Mouse (Mus musculus) adrenal gland, adult 8-10 months (tissue): Measurements from ENCODE around the gene Nat8. TPM values are rescaled to one million over a fixed set of nuclear protein-coding genes. Genes with fewer than 3 reads are reported as not detected.
A peak's percentile ranks its signal among the peaks of the same experiment; 100 is the strongest.
"Not testable (repeated sequence)": the region's sequence is repeated elsewhere in the genome, so short reads cannot be mapped to it uniquely, and the experiment has no call there.

ENCODE experiments used
- DNase-seq: peaks from one replicate; pipeline ENCODE4 v3.0.0; 2022
- total RNA-seq, 4 experiments: library from RNA; stranded (reverse); gene quantifications; 2 replicates each; pipeline ENCODE4 v1.2.4; 2022

Gene Nat8
- 10 to 100 TPM in 3 of 4 experiments, 1 to 10 TPM in 1; 9.3 to 39.6 (median 18.5) TPM for total RNA-seq

DNA sequence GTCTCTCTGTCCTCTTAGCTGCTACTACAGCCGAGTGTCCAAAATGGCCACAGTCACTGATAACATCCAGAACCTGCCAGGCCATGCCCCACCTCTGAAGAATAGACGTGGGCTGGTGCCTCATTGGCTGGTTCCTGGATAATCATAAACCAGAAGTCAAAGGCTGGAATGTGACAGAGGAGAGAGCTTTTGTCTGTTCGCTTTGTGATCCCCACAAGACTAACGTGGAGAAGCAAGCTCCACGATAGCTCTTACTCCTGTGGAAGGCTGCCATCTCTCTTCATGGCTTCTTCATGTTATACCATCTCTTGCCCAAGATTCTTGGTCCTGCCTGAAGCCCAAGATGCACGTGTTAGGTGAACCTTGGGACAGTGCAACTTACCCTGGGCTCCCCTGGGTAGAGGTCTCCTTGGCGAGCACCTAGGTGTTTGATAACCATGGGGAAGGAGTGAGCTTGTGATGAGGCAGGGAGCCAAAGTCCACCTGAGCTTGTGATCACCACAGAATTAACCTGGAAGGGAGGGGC is at the start of gene Nat8:
Gene Nat8, minus strand, starts transcription at position 287 of the 526 bp plus-strand sequence.
- no peak for DNase-seq

DNA sequence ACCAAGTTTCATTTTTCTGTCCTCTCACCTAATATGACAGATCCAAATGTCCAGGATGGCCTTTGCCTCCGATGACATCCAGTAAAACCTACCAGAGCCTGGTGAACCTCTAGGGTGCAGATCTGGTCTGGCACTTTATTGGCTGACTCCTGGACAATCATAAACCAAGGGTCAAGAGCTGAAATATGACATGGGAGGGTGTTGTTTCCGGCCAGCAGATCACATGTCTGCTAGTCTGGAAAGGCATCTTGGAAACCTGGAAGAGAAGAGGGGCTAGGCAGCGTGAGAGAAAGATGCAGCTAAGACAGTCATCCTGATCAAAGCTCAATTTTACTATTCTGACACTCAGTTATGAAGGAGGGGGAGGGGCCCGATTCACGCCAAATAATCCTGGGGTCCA is 37.1 kb upstream of the Nat8 start, which contains the start of gene Nat8f2:
Gene Nat8f2, minus strand, starts transcription at position 153 of the 400 bp plus-strand sequence.
- not testable (repeated sequence) for DNase-seq

DNA sequence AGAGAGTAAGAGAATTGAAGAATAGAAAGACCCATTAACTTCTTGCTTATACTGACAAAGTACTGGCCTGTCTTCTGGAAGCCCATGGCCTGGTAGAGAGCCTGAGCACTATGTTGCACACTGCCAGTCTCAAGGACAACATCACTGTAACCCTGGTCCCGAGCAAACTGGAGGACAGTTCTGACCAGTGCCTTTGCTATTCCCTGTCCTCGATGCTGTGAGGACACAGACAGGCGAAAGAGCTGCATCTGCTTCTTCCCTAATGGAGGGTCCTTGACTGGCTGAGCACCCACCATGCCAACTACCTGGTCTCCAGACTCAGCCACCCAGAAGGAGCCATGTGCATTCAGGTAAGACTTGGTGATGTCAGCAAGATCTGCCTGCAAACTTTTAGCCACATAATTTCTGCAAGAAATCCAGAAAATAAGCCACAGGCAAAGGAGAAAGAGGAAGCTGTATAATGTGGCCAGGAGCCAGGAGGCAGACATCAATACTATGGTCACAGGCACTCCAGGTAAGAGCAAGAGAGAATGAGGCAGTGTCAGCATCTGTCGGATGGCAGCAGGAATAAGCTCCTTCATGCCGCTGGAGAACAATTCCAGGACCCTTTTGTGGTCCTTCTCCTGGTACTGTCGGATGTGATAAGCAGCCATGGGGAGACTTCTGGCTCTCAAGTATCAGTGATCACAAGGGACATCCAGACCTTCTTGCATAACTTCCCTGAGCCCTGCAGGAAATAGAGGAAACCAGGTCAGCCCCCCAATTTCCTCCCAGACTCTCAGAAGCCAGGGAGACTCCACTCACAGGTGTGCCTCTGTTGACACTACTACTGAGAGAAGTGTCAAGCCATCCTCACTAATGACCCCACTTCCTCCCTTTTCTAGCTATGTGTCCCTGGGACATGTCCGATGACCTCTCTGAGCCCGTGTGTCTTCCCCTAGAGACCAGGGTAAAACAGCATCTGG is 36.1 kb upstream of the Nat8 start:
- DNase-seq, result peak; percentile 34

GRCm38 (mm10) chr6:85866995-85867394 is 35.1 kb upstream of the Nat8 start:
- not testable (repeated sequence) for DNase-seq

DNA sequence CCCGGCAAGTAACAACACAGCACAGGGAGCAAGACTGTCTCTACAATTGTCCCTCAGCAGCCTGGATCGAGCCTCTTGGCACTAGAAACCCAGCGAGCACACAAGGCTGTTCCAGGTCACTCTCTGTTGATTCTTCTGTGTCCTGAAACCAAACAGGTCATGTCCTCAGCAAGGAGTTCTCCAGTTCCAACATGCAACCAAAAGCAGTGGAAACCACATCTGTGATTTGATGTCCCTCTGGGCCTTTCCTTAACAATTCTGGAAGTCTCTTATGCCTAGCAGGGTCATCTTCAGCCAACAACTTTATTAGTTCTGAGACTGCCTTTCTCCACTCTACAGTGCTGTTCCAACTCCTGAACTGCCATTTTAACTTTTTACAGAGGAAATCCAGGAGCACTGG is 34.3 kb upstream of the Nat8 start:
- DNase-seq, result not testable (repeated sequence)

DNA sequence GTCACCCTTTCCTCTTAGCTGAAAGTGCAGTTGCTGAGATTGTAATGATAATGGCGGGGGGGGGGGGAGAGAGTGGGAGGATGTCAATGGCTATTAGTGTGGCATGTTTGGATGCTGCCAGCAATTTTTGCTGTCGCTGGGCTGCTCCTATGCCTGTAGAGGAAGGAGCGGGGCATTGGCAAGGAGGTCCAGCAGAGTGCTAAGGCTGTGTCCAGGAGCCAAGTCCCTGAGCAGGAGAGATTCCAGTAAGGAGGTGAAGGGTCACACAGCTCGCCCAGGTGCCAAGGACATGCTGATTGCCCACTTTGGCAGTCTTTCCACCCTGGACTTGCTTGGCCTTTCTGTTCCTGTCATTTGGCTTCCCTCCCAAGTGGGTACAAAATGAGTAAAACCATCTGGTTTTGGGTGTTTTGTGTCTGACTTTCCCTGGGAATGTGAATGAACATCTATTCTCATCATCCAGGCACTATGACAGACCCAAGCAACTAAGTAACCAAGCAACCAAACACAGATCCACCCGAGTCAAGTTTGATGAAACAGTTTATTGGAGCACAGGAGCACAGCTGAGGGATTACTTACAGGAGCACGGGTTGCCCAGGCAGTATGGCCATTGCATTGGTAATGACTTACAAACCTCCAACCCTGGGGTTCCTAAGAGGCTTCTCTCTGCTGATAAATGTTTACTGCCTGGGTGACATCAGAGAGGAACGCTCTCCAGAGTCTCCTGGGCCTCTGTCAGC is 33.2 kb upstream of the Nat8 start:
- not testable (repeated sequence) for DNase-seq

GRCm38 (mm10) chr6:85863840-85864239 is 32.0 kb upstream of the Nat8 start:
- DNase-seq, result no peak

GRCm38 (mm10) chr6:85863136-85863535 is 31.3 kb upstream of the Nat8 start:
- no peak for DNase-seq

DNA sequence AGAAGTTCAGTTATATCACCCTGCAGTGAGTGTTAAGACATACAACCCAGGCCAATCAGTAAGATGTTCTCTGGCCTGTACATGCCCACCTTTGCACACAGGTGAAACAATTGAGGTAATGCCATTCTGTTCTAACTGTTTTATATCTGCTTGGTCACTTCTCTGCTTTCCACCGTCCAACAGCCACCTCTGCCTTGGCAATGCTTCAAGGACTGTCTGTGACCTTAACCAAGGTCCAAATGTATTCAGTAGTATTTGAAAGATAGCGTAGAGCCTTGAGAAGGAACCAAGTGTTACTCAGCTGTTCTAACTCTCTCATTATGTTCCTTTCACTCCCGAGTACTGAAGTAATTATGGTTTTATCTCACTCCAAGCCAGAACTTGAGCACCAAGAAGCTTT is 30.7 kb upstream of the Nat8 start:
- DNase-seq, result peak; percentile 84

- DNase-seq, result no peak
Observed at GRCm38 (mm10) chr6:85861247-85861646, 29.4 kb upstream of the Nat8 start.

- DNase-seq, result peak; percentile 97
Observed at GRCm38 (mm10) chr6:85856194-85856678, 24.4 kb upstream of the Nat8 start.

DNA sequence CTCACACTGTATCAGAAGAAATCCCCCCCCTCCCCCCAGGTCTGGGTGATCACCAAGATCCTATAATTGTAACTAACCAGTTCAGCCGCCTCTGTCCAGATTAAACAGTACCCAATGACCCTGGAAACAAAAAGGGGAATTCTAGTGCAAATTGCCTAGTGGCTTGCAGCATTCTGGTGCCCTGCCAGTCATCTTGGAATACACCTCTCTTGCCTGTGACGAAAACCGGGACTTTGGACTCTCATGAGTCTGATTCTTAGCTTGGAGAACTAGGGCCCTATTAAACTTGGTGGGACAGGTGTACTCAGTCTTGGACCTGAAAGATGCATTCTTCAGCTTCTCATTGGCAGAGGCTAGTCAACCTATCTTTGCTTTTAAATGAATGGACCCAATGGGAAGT is 21.6 kb upstream of the Nat8 start:
- DNase-seq, result no peak

GRCm38 (mm10) chr6:85851062-85851773 is 19.3 kb upstream of the Nat8 start:
- no peak for DNase-seq

GRCm38 (mm10) chr6:85849240-85849639 is 17.4 kb upstream of the Nat8 start:
- peak; percentile 50 for DNase-seq

DNA sequence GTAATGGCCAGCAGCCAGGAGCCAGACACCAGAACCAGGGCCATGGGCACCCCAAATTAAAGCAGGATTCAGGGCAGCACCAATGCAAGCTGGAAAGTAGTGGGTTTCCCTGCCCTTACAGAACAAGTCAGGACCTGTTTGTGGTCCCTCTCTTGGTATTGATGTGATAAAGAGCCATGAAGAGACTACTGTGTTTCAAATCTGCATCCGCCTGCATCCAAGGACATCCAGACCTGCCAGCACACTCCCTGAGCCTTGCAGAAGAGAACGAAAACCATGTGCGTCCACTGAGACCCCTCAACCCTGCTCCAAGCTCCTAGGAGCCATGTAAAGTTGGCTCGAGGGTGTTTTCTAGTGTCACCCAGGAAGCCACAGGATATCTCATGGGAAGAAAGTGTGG is 16.3 kb upstream of the Nat8 start:
- no peak for DNase-seq

- no peak for DNase-seq
Observed at GRCm38 (mm10) chr6:85846921-85847320, 15.0 kb upstream of the Nat8 start.

- not testable (repeated sequence) for DNase-seq
Observed at GRCm38 (mm10) chr6:85843677-85844458, 12.0 kb upstream of the Nat8 start.

DNA sequence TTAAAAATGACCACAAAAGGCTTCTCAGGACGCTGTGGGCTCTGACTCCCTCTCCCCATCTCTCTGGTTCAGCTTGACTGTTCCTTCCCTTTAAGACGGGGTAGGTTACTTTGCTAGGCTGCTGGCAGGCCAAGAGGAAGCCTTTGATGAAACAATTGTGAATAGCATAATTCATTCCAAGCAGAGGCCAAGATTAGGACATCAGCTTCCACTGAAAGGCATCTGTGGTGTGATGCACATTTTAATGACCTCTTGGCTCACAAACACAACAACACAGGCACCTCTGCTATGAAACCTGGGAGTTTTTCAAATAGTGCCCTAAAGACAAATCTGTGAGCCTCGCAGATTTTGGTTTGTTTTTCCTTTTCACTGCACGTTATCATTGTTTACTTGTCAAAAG is 8.1 kb upstream of the Nat8 start:
- DNase-seq, result no peak

- no peak for DNase-seq
Observed at GRCm38 (mm10) chr6:85838674-85839073, 6.8 kb upstream of the Nat8 start.

- DNase-seq, result peak; percentile 82
Observed at GRCm38 (mm10) chr6:85837307-85837706, 5.4 kb upstream of the Nat8 start.

GRCm38 (mm10) chr6:85836827-85837226 is 4.9 kb upstream of the Nat8 start:
- DNase-seq, result peak; percentile 74
